Mouse (Mus musculus) neural tube, embryonic 14.5 days (tissue): Measurements from ENCODE around the gene Shd. TPM values are rescaled to one million over a fixed set of nuclear protein-coding genes. Genes with fewer than 3 reads are reported as not detected.

ENCODE experiments used
- ATAC-seq: fragments of 200-750 bp; cut with Nextera tagmentation; 2 replicates; pipeline ENCODE4 v1.8.0; 2017; ENCODE audit warnings: low read depth, mild to moderate bottlenecking, moderate TSS enrichment, moderate library complexity
- H3K27ac ChIP-seq: fragments of 300-500 bp; sonication (generic); 2 replicates; pipeline ENCODE4 v1.5.1; 2014; ENCODE audit warnings: low read depth, mild to moderate bottlenecking, control low read depth, low read length, moderate library complexity, mixed read lengths
- H3K27me3 ChIP-seq: fragments of 300-500 bp; sonication (generic); 2 replicates; pipeline ENCODE4 v1.6.1; 2014; ENCODE audit warnings: low read length; ENCODE audit not compliant: control insufficient read depth, insufficient read depth
- H3K36me3 ChIP-seq: fragments of 300-500 bp; sonication (generic); 2 replicates; pipeline ENCODE4 v1.6.1; 2014; ENCODE audit warnings: low read length, mixed read lengths; ENCODE audit not compliant: control insufficient read depth, insufficient read depth
- H3K4me1 ChIP-seq: fragments of 300-500 bp; sonication (generic); 2 replicates; pipeline ENCODE4 v1.6.1; 2014; ENCODE audit warnings: low read length; ENCODE audit not compliant: control insufficient read depth, insufficient read depth
- H3K4me2 ChIP-seq: fragments of 300-500 bp; sonication (generic); 2 replicates; pipeline ENCODE4 v1.6.1; 2014; ENCODE audit warnings: mild to moderate bottlenecking, low read depth, low read length, control low read depth
- H3K4me3 ChIP-seq: fragments of 300-500 bp; sonication (generic); 2 replicates; pipeline ENCODE4 v1.5.1; 2014; ENCODE audit warnings: low read depth, low read length, control low read depth, mixed read lengths
- H3K9ac ChIP-seq: fragments of 300-500 bp; sonication (generic); replicated peaks from 2 replicates; pipeline ENCODE4 v1.6.1; 2014; ENCODE audit warnings: low read depth, mild to moderate bottlenecking, control low read depth, low read length, mixed read lengths
- H3K9me3 ChIP-seq: fragments of 300-500 bp; sonication (generic); 2 replicates; pipeline ENCODE4 v1.6.1; 2016; ENCODE audit warnings: low read length; ENCODE audit not compliant: control insufficient read depth
- WGBS: fragments of 180-500 bp; shearing (Covaris S2); extraction: QIAGEN DNeasy Blood & Tissue Kit; methylation state at CpG from one replicate; pipeline ENCODE4 v1.1.7; 2014; 5-methylcytosine and 5-hydroxymethylcytosine counted together
- polyA plus RNA-seq: library from polyadenylated mRNA; unstranded; fragments of >200 nt; fragmentation: Nextera tagmentation; extraction: Ambion mirVana; gene quantifications from 2 replicates; pipeline ENCODE4 v1.2.1, GENCODE M21; 2014

Shd gene
- polyA plus RNA-seq, 1 experiment from 2014 or later = 218 TPM

GRCm38 (mm10) chr17:56009088-56009961 is 39.1 kb downstream of the Shd start:
- Histone ChIP-seq H3K36me3 (peaks cover 19% of the 10 kb centered on the region), H3K27ac (peak overlapping the region; percentile 98), H3K9ac (peak overlapping the region; percentile 84), H3K4me2 (peak overlapping the region; percentile 99), H3K4me1 (peaks cover 25% of the 10 kb centered on the region), H3K4me3 (peak overlapping the region; percentile 81), H3K27me3 (no peaks in the 10 kb centered on the region), H3K9me3 (no peaks in the 10 kb centered on the region)
- 1% methylated on average over 61 of the region's 62 CpGs for WGBS
- ATAC-seq = peak; percentile 90

- peaks cover 25% of the 10 kb centered on the region for H3K4me1 ChIP-seq
- peak overlapping the region; percentile 84 for H3K9ac ChIP-seq
- no peaks in the 10 kb centered on the region for H3K27me3 ChIP-seq
- H3K4me3 ChIP-seq = peak overlapping the region; percentile 81
- peak overlapping the region; percentile 98 for H3K27ac ChIP-seq
- 46% methylated on average over 2 of the region's 2 CpGs for whole genome bisulfite sequencing
- H3K36me3 ChIP-seq = peaks cover 21% of the 10 kb centered on the region
- H3K9me3 ChIP-seq = no peaks in the 10 kb centered on the region
- peak overlapping the region; percentile 99 for H3K4me2 ChIP-seq
- ATAC-seq = no peak
These were observed 39.6 kb downstream of the Shd start for GRCm38 (mm10) chr17:56009962-56010240.

DNA sequence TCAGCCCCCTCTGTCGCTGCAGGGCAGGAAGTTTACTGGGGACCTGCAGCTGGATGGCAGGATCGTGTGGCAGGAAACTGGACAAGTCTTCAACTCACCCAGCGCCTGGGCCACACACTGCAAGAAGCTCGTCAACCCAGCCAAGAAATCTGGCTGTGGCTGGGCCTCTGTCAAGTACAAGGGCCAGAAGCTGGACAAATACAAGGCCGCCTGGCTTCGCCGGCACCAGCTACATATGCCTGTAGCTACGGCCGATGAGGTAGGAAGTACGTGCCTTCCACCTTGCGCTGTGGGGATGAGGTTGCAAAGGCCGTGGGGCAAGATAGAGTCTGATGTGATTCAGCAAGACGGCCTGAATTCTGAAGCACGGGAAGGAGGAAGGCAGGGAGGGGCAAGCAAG is 40.0 kb downstream of the Shd start:
- Histone ChIP-seq H3K27ac (no peak overlapping the region; the same call in 1 of the 2 replicates), H3K4me3 (peak overlapping the region; percentile 81), H3K27me3 (no peaks in the 10 kb centered on the region), H3K4me1 (peaks cover 25% of the 10 kb centered on the region), H3K9ac (peak overlapping the region; percentile 84), H3K36me3 (peaks cover 24% of the 10 kb centered on the region), H3K9me3 (no peaks in the 10 kb centered on the region), H3K4me2 (peak overlapping the region; percentile 99)
- no peak for ATAC-seq
- WGBS = 72% methylated on average over 14 of the region's 14 CpGs

DNA sequence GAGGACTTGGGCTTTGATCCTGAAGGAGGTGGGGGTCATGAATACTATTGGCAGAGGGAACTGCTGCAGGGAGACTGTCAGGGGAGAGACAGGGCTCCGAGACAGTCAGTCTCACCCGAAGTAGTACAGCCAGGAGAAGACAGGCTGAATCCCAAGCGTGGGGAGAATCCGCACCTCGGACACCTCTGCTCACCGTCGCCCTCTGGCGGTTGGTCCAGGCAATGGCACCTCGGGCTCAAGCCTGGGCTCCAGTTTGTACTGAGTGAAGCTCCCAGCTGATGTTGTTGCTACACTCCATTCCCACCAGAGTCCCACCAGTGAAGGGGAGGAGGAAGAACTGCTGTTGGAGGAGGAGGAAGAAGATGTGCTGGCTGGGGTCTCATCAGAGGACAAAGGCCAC is 40.4 kb downstream of the Shd start:
- H3K9me3 ChIP-seq = no peaks in the 10 kb centered on the region
- no peak overlapping the region for H3K27ac ChIP-seq
- peak overlapping the region; percentile 99 for H3K4me2 ChIP-seq
- peaks cover 25% of the 10 kb centered on the region for H3K4me1 ChIP-seq
- WGBS = 7% methylated on average over 9 of the region's 9 CpGs
- no peaks in the 10 kb centered on the region for H3K27me3 ChIP-seq
- H3K36me3 ChIP-seq = peaks cover 29% of the 10 kb centered on the region
- no peak overlapping the region; the same call in 1 of the 2 replicates for H3K9ac ChIP-seq
- H3K4me3 ChIP-seq = peak overlapping the region; percentile 81
- no peak for ATAC-seq

GRCm38 (mm10) chr17:56011441-56011840 is 41.2 kb downstream of the Shd start:
- H3K4me1 ChIP-seq = peaks cover 25% of the 10 kb centered on the region
- no peaks in the 10 kb centered on the region for H3K27me3 ChIP-seq
- no peak overlapping the region for H3K27ac ChIP-seq
- no peak overlapping the region for H3K9ac ChIP-seq
- no peak for ATAC-seq
- WGBS = 86% methylated on average over 7 of the region's 7 CpGs
- H3K4me3 ChIP-seq = no peak overlapping the region
- H3K36me3 ChIP-seq = peaks cover 36% of the 10 kb centered on the region
- no peak overlapping the region for H3K4me2 ChIP-seq
- H3K9me3 ChIP-seq = no peaks in the 10 kb centered on the region

DNA sequence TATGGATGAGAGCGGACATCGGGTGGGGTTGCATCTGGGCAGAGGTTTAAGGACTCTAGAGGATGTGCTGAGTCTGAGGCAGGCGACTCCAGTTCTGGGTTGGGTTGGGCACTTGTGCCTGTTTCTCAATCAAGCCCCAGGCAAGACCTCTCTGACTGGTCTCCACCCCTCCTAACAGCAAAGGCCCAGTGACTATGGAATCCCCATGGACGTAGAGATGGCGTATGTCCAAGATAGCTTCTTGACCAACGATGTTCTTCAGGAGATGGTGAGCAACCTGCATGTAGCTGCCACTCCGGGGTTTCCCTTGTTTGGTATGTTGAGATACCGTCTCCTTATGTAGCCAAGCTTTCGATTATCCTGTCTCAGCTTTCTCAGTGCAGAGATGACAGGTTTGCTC is 45.0 kb downstream of the Shd start:
- no peak overlapping the region for H3K27ac ChIP-seq
- peaks cover 68% of the 10 kb centered on the region for H3K36me3 ChIP-seq
- no peak for ATAC-seq
- no peak overlapping the region for H3K4me2 ChIP-seq
- 97% methylated on average over 9 of the region's 9 CpGs for WGBS
- H3K9me3 ChIP-seq = no peaks in the 10 kb centered on the region
- H3K4me3 ChIP-seq = no peak overlapping the region
- no peak overlapping the region for H3K9ac ChIP-seq
- H3K27me3 ChIP-seq = no peaks in the 10 kb centered on the region
- peaks cover 16% of the 10 kb centered on the region for H3K4me1 ChIP-seq

GRCm38 (mm10) chr17:56016382-56016781 is 46.1 kb downstream of the Shd start:
- peaks cover 6% of the 10 kb centered on the region for H3K4me1 ChIP-seq
- WGBS = 89% methylated on average over 8 of the region's 8 CpGs

DNA sequence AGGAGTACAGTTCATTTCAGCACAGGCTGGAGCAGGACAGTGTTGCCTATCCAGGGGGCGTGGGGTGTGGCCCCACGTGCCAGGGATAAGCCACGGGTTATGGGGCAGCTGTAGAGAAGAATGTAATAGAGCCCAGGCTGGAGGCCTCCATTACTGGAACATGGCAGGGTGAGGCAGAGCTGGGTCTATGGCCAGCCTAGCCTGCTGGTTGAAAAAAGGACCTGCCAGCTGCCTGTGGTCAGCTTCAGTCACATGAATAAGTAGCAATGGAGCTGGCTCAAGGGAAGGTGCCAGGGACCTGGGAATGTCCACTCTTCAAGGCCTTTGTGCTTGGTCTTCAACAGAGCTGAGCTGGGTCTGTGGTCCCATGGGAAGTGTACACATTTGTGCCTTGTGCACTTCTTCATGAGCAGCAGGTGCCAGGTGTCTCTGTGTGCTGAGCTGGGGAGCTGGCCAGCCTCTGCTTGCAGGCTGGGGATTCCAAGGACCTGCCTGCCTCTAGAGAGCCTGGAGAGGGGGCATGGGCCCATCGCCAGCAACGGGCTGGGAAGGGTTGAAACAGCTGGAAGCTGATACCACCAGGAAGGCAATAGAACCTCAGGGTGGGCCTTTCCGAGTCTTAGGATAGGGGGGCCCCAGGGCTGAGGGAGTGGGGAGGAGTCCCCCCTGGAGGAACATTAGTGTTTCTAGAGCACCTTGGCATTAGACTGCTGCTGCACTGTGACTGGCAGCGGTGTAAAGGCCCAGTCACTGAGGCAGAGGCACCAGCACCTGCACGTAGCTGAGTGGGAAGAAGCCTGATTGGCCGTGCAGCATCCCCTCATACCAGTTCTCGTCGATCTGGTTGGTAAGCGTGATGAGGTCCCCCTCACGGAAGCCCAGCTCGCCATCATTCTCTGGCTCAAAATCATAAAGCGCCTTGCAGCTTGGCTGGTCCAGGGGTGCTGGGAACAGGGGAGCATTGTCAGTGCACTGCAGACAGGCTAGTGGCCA is 46.8 kb downstream of the Shd start:
- no peak overlapping the region for H3K27ac ChIP-seq
- H3K36me3 ChIP-seq = peaks cover 58% of the 10 kb centered on the region
- WGBS = 85% methylated on average over 15 of the region's 15 CpGs
- peaks cover 6% of the 10 kb centered on the region; the same call in 1 of the 2 replicates for H3K4me1 ChIP-seq
- no peak overlapping the region for H3K4me2 ChIP-seq
- no peaks in the 10 kb centered on the region for H3K27me3 ChIP-seq
- H3K9ac ChIP-seq = no peak overlapping the region
- H3K4me3 ChIP-seq = no peak overlapping the region
- H3K9me3 ChIP-seq = no peaks in the 10 kb centered on the region
- ATAC-seq = no peak

More at GRCm38 (mm10) chr17:56016382-56016781, 46.1 kb downstream of the Shd start:
- Histone ChIP-seq H3K36me3 (peaks cover 65% of the 10 kb centered on the region), H3K27me3 (no peaks in the 10 kb centered on the region), H3K9me3 (no peaks in the 10 kb centered on the region), H3K4me2 (no peak overlapping the region), H3K9ac (no peak overlapping the region), H3K27ac (no peak overlapping the region), H3K4me3 (no peak overlapping the region)
- no peak for ATAC-seq
